Mouse (Mus musculus) c-Kit-positive CD71-positive TER-119-positive erythroid progenitor cells, embryonic 14.5 days (primary cell): ENCODE results near the gene Efcab11.

Experiments used
- DNase-seq: peaks from one replicate; pipeline ENCODE4 v3.0.0-alpha.2; 2013; ENCODE audit warnings: low spot score

Efcab11 gene

GRCm38 (mm10) chr12:99752986-99753385 is 131.3 kb downstream of the Efcab11 start:
- no peak for DNase-seq

- DNase-seq = no peak
Measured at GRCm38 (mm10) chr12:99749391-99749790, 134.8 kb downstream of the Efcab11 start.

GRCm38 (mm10) chr12:99741631-99742030 is 142.6 kb downstream of the Efcab11 start:
- no peak for DNase-seq

- no peak for DNase-seq
Measured at GRCm38 (mm10) chr12:99739211-99739610, 145.0 kb downstream of the Efcab11 start.

GRCm38 (mm10) chr12:99738256-99738655 is 146.0 kb downstream of the Efcab11 start:
- DNase-seq = no peak

GRCm38 (mm10) chr12:99736971-99737370 is 147.3 kb downstream of the Efcab11 start:
- DNase-seq = no peak

- no peak for DNase-seq
Measured at GRCm38 (mm10) chr12:99735172-99735571, 149.1 kb downstream of the Efcab11 start.

- no peak for DNase-seq
Measured at GRCm38 (mm10) chr12:99724206-99724605, 160.0 kb downstream of the Efcab11 start.

- no peak for DNase-seq
Measured at GRCm38 (mm10) chr12:99723791-99724190, 160.4 kb downstream of the Efcab11 start.

GRCm38 (mm10) chr12:99721318-99721717 is 162.9 kb downstream of the Efcab11 start:
- DNase-seq = no peak

GRCm38 (mm10) chr12:99719777-99720176 is 164.5 kb downstream of the Efcab11 start:
- no peak for DNase-seq

GRCm38 (mm10) chr12:99718161-99718560 is 166.1 kb downstream of the Efcab11 start:
- DNase-seq = no peak

GRCm38 (mm10) chr12:99716038-99716610 is 168.1 kb downstream of the Efcab11 start:
- no peak for DNase-seq

GRCm38 (mm10) chr12:99715129-99716037 is 168.9 kb downstream of the Efcab11 start:
- no peak for DNase-seq

GRCm38 (mm10) chr12:99712214-99712613 is 172.0 kb downstream of the Efcab11 start:
- no peak for DNase-seq

- DNase-seq = no peak
Measured at GRCm38 (mm10) chr12:99702248-99702647, 182.0 kb downstream of the Efcab11 start.

GRCm38 (mm10) chr12:99700380-99700779 is 183.9 kb downstream of the Efcab11 start:
- DNase-seq = no peak

- no peak for DNase-seq
Measured at GRCm38 (mm10) chr12:99699379-99700023, 184.7 kb downstream of the Efcab11 start.

GRCm38 (mm10) chr12:99694066-99694465 is 190.2 kb downstream of the Efcab11 start:
- DNase-seq = no peak

- DNase-seq = no peak
Measured at GRCm38 (mm10) chr12:99686418-99686992, 197.7 kb downstream of the Efcab11 start.

GRCm38 (mm10) chr12:99685451-99686100 is 198.7 kb downstream of the Efcab11 start:
- DNase-seq = no peak

GRCm38 (mm10) chr12:99681681-99682080 is 202.6 kb downstream of the Efcab11 start:
- no peak for DNase-seq
